Mouse (Mus musculus) ES-Bruce4 (cell line): ENCODE measurements around the gene Cmc1.

Experiments
- CTCF ChIP-seq: IDR thresholded peaks from one replicate; pipeline ENCODE4 v1.8.1; 2011; ENCODE audit warnings: low read depth, low read length
- POLR2A ChIP-seq: IDR thresholded peaks from one replicate; pipeline ENCODE4 v1.8.1; 2011; ENCODE audit warnings: low read length; ENCODE audit not compliant: insufficient read depth

DNA sequence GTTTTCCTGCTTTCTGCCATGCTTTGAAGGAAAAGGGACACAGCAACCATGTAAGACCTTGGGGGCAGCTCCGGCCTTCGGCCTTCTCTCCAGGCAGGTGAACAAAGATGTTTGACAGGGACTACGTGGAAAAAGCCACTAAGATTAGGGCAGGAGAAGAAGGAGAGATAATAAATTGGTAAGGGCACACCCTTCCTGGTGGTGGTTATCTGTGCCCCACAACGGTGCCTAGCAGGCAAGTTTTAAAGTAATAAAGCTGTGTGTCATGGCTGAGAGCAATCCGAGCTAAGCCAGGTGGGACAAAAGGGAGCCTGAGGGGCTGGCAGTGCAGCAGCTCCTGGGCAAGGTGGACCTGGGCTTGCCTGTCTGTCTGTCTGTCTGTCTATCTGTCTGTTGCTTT, 77.9 kb downstream of the Cmc1 start:
- no peak for TF ChIP-seq CTCF
- no peak for TF ChIP-seq POLR2A
